Comparison of ENCODE assay signal across 36 mouse cellular contexts in the genomic region with DNA sequence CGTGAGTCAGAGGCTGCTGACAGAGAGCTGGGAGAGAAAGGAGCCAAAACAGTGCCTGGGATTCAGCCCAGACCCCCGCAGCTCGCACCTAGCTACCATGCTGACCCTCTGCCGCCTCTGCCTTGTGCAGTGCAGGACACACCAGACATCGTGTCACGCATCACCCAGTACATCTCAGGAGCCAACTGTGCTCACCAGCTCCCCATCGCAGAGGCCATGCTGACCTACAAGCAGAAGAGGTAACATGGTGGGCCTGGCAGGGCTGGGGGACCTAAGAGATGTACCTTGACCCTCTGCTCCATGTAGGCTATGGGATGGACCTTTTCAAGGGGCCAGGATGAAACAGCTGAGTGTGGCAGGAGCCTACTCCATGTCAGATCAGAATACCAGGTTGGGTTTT. TPM values are rescaled to one million over a fixed set of nuclear protein-coding genes. Genes with fewer than 3 reads are reported as not detected.
"Had no signal": no experiment of that assay in that cellular context is flagged by ENCODE, and none has a peak within 500 bp of the region (broad histone marks: within the 10 kb centered on the region; RNA-seq: fewer than 3 reads in every experiment).

No protein-coding gene starts in this region.

- DNase-seq: left cerebral cortex, postnatal 4 days; liver; liver, embryonic 13.5 days; liver, postnatal 0 days; lung, adult 18-20 months; lung, adult 2 months; lung, embryonic 14.5 days; lung, postnatal 10 days; lung, postnatal 14 days; lung, postnatal 36 days; lung, postnatal 4 days; midbrain, embryonic 14.5 days had no signal

- H3K4me2 ChIP-seq: limb, embryonic 12.5 days; limb, embryonic 13.5 days; limb, embryonic 15.5 days; liver, embryonic 11.5 days; liver, embryonic 12.5 days; liver, embryonic 13.5 days; liver, embryonic 15.5 days; lung, embryonic 14.5 days; lung, embryonic 15.5 days; midbrain, embryonic 11.5 days; midbrain, embryonic 12.5 days; midbrain, embryonic 13.5 days; midbrain, embryonic 15.5 days had no signal

- H3K4me3 ChIP-seq: left cerebral cortex, adult 2 months; limb, embryonic 10.5 days; limb, embryonic 12.5 days; limb, embryonic 13.5 days; limb, embryonic 15.5 days; liver, embryonic 12.5 days; liver, embryonic 13.5 days; liver, embryonic 15.5 days; lung, embryonic 15.5 days; megakaryocyte, embryonic 14.5 days; midbrain, embryonic 10.5 days; midbrain, embryonic 12.5 days; midbrain, embryonic 13.5 days; midbrain, embryonic 15.5 days had no signal

- H3K27me3 ChIP-seq: limb, embryonic 12.5 days; limb, embryonic 13.5 days; limb, embryonic 15.5 days; liver, embryonic 12.5 days; liver, embryonic 13.5 days; liver, embryonic 15.5 days; lung, embryonic 15.5 days; midbrain, embryonic 12.5 days; midbrain, embryonic 13.5 days; midbrain, embryonic 15.5 days had no signal

RNA-seq across cellular contexts. Expression of a gene that starts 10.6 kb away (rescaled TPM):
- total RNA-seq: liver, adult 2 months; megakaryocyte-erythroid progenitor cell, adult 5-6 weeks; monocyte, adult 5-6 weeks had no signal
- polyA plus RNA-seq: limb, embryonic 12.5 days; limb, embryonic 15.5 days; liver, embryonic 11.5 days; liver, embryonic 12.5 days; liver, embryonic 13.5 days; liver, embryonic 15.5 days; liver, embryonic 16.5 days; liver, postnatal 0 days; lung, embryonic 14.5 days; lung, embryonic 15.5 days; lung, postnatal 0 days; macrophage; midbrain, embryonic 10.5 days; midbrain, embryonic 11.5 days; midbrain, embryonic 12.5 days; midbrain, embryonic 14.5 days; midbrain, embryonic 16.5 days; midbrain, postnatal 0 days; neural tube, embryonic 11.5 days had no signal
